8 mouse cellular contexts compared by ENCODE assay signal in genomic region chr5:26189377-26189776, GRCm38 (mm10).
DNase-seq lines count a peak whose midpoint lies in the region; ATAC-seq and TF ChIP-seq lines count a peak whose summit lies in the region.
"Had no signal": no experiment of that assay in that cellular context is flagged by ENCODE, and none has a peak within 500 bp of the region (broad histone marks: within the 10 kb centered on the region; RNA-seq: fewer than 3 reads in every experiment).

No protein-coding gene starts in this region.

- H3K4me3 ChIP-seq in layer of hippocampus, adult 2 months = no peak overlapping the region
- H3K4me3 ChIP-seq: embryonic facial prominence, embryonic 13.5 days had no signal

- no peak overlapping the region for H3K27ac ChIP-seq in layer of hippocampus, adult 2 months
- H3K27ac ChIP-seq: embryonic facial prominence, embryonic 13.5 days had no signal

- peak; percentile 80 for TF ChIP-seq CTCF in layer of hippocampus, adult 2 months (conservative IDR thresholded peaks at IDR 0.05)

- ATAC-seq in megakaryocyte, adult 5-6 weeks (ENCODE audit: poor library complexity, severe bottlenecking) = no peak

- DNase-seq in layer of hippocampus, adult 2 months (ENCODE audit: low spot score in 2 of 2) = no peak
- DNase-seq in layer of hippocampus, postnatal 36 days = no peak
- peak; percentile 36 for DNase-seq in Muller cell, postnatal 12 days (ENCODE audit: inconsistent ontology term)
- peak; percentile 58 for DNase-seq in brain, adult 2 months (ENCODE audit: low read depth, low spot score)
- DNase-seq in kidney, postnatal 4 days = peak; percentile 39 to 46
- DNase-seq in T-cell, adult 2 months (ENCODE audit: low spot score) = no peak

Comparison
In these comparisons a context has a peak if more than half of its experiments do, and no peak if none do; other contexts are left out.
1. DNase-seq: peak in Muller cell, postnatal 12 days (single experiment), brain, adult 2 months (single experiment) and kidney, postnatal 4 days (2 of 2); none in layer of hippocampus, adult 2 months (0 of 2), layer of hippocampus, postnatal 36 days (0 of 2) and T-cell, adult 2 months (single experiment).